Mouse (Mus musculus) neural tube, postnatal 0 days (tissue): Measurements from ENCODE around the gene A430089I19Rik. TPM values are rescaled to one million over a fixed set of nuclear protein-coding genes. Genes with fewer than 3 reads are reported as not detected.

Experiments
- polyA plus RNA-seq: library from polyadenylated mRNA; unstranded; fragments of >200 nt; fragmentation: Nextera tagmentation; extraction: Ambion mirVana; gene quantifications from 2 replicates; pipeline ENCODE4 v1.2.1, GENCODE M21; 2015

A430089I19Rik gene
- polyA plus RNA-seq = not detected in 2 replicates

DNA sequence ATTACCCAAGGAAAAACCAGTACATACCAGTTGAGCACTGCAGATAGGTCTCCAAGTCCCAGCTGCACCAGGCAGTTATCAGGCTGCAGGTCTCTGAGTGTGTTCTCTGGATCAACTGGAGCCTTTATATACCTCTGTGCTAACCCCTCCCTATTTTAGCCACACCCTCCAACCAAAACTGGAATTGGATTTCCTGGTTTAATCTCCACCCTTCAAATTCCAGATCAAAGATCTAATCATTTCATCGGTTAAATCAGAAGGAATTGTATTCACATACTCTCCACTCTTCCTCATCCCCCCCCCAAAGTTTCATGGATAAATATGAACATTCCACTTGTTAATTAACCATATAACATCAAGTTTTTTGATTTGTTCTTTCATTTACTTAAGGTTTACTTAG lies at the start of gene A430089I19Rik:
Gene A430089I19Rik, minus strand, starts transcription at position 101 of the 400 bp plus-strand sequence.

DNA sequence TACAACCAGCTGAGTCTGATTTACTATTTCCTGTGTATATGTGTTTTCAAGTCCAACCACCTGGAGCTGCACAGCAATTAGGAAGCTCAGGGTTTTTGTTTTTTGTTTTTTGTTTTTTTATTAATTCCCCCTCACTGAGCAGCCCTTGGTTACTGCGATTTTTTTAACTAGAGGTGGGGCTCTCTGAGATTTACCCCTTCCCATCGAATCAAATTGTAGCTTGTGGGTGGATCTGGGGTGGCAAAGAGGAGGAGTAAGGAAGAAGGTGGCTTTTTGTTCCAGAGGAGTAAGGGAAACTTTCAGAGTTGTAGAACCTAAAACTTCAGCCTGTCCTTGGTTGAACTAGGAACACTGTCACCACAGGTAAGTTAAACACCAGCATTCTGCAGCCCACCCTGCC lies 32.9 kb upstream of the A430089I19Rik start, which contains the start of gene AA792892:
Gene AA792892, plus strand, starts transcription at position 301 of the 400 bp plus-strand sequence.

DNA sequence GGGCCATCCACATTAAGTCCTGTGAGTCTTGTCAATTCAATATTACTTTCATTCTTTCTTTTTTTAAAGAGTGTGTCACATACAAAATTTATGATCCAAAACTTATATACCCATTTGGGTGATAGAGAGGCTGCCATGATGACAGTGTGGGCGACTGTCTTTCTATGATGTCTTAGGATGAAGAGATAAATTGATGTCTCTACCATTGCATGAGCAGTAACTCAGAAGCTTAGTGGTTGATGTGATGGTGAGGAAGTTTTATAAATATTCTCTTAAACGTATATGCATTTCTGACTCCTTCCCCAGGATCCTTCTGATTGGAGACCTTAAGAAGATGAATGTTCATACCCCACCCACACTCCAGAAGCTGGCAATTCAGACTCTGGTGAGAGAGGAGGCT lies 7.5 kb upstream of the A430089I19Rik start, which contains the start of gene Gm6502:
Gene Gm6502, plus strand, starts transcription at position 301 of the 400 bp plus-strand sequence.

Other genes with a start within 250 kb of the A430089I19Rik start
- gene BC061212, start 236.3 kb downstream of the A430089I19Rik start, polyA plus RNA-seq = not detected in 2 replicates
- not detected in 2 replicates for gene Gm6351, start 230.4 kb downstream of the A430089I19Rik start, polyA plus RNA-seq
- gene Gm3106, start 88.8 kb downstream of the A430089I19Rik start, polyA plus RNA-seq = not detected in 2 replicates
- gene Gm6502, start 7.6 kb upstream of the A430089I19Rik start, polyA plus RNA-seq = not detected in 2 replicates
- not detected in 2 replicates for gene AA792892, start 33.0 kb upstream of the A430089I19Rik start, polyA plus RNA-seq
- not detected in 2 replicates for gene Gm7682, start 139.0 kb upstream of the A430089I19Rik start, polyA plus RNA-seq
- not detected in 2 replicates for gene Gm3139, start 219.5 kb upstream of the A430089I19Rik start, polyA plus RNA-seq